9 mouse cellular contexts compared by ENCODE assay signal in the genomic region with DNA sequence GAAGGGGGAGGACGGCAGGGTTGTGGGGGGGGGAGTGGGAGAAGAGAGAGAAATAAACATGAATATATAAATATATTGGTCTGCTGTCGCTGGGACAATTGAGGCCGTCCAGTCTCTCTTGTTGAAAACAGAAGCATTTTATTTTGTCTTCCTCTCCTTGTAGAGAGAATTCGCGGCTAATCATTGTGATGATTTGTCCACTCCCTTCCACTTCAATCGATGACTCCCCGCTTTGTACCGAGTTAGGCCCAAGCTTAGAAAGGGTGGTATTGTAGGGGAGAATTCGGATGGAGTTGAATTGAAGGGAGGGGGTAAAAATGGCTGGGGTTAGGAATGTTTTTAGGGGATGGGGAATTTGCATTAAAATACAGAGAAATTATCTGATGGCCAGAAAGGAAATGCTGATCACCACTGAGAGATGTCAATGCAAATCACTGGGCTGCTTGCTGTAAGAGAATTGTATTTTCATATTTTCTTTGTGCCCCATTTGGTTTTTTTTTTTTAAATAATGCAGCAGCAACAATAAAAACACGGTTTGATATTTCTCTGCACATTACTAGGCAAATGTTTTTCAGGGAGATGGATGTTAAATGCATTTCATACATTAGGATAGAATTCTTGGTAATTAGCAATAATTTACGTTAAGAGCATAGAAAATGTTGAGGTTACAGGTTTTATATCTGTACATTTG. TPM values are rescaled to one million over a fixed set of nuclear protein-coding genes. Genes with fewer than 3 reads are reported as not detected.
DNase-seq lines count a peak whose midpoint lies in the region; ATAC-seq lines count a peak whose summit lies in the region.
"Had no signal": no experiment of that assay in that cellular context is flagged by ENCODE, and none has a peak within 500 bp of the region (broad histone marks: within the 10 kb centered on the region; RNA-seq: fewer than 3 reads in every experiment).

No protein-coding gene starts in this region.

- DNase-seq in kidney, postnatal 14 days: no peak
- no peak for DNase-seq in embryonic facial prominence, embryonic 10.5 days (ENCODE audit: low spot score)
- DNase-seq in hindbrain, embryonic 14.5 days (ENCODE audit: low spot score): no peak
- DNase-seq in adrenal gland, postnatal 14 days: no peak
- DNase-seq in c-Kit-positive CD71-positive TER-119-positive erythroid progenitor cells, embryonic 14.5 days (ENCODE audit: low spot score): no peak
- no peak for DNase-seq in frontal cortex, postnatal 36 days (ENCODE audit: low spot score in 2 of 2)
- DNase-seq: kidney, adult 9 months had no signal

- H3K4me2 ChIP-seq in kidney, embryonic 15.5 days: peak overlapping the region; percentile 89
- H3K4me2 ChIP-seq in hindbrain, embryonic 14.5 days (replicated peaks): peak overlapping the region; percentile 100
- peak overlapping the region; percentile 93 for H3K4me2 ChIP-seq in midbrain, embryonic 13.5 days (replicated peaks)

- no peak for ATAC-seq in kidney, embryonic 15.5 days (replicated peaks; ENCODE audit: low FRiP score)
- no peak for ATAC-seq in hindbrain, embryonic 14.5 days (ENCODE audit: low FRiP score)
- no peak for ATAC-seq in midbrain, embryonic 13.5 days

- H3K27me3 ChIP-seq in kidney, embryonic 15.5 days: peaks cover 81% of the 10 kb centered on the region
- H3K27me3 ChIP-seq in embryonic facial prominence, embryonic 10.5 days (replicated peaks; ENCODE audit: low read depth, poor library complexity, severe bottlenecking): peaks cover 18% of the 10 kb centered on the region
- H3K27me3 ChIP-seq in hindbrain, embryonic 14.5 days (ENCODE audit: control insufficient read depth, insufficient read depth, low read length): no peaks in the 10 kb centered on the region
- no peaks in the 10 kb centered on the region for H3K27me3 ChIP-seq in midbrain, embryonic 13.5 days

- WGBS in kidney, embryonic 15.5 days: 32% methylated on average over 11 of the region's 11 CpGs
- WGBS in embryonic facial prominence, embryonic 10.5 days: 18% methylated on average over 11 of the region's 11 CpGs
- WGBS in hindbrain, embryonic 14.5 days: 10% methylated on average over 11 of the region's 11 CpGs
- 13% methylated on average over 11 of the region's 11 CpGs for WGBS in midbrain, embryonic 13.5 days

- peak overlapping the region; percentile 45; the same call in 1 of the 2 replicates for H3K9ac ChIP-seq in kidney, embryonic 15.5 days
- peak overlapping the region; percentile 98 for H3K9ac ChIP-seq in hindbrain, embryonic 14.5 days
- H3K9ac ChIP-seq in midbrain, embryonic 13.5 days (replicated peaks): peak overlapping the region; percentile 95

- H3K9me3 ChIP-seq in kidney, embryonic 15.5 days (replicated peaks): no peaks in the 10 kb centered on the region
- H3K9me3 ChIP-seq in embryonic facial prominence, embryonic 10.5 days: no peaks in the 10 kb centered on the region
- H3K9me3 ChIP-seq in hindbrain, embryonic 14.5 days (ENCODE audit: control insufficient read depth, low read length): no peaks in the 10 kb centered on the region
- no peaks in the 10 kb centered on the region for H3K9me3 ChIP-seq in midbrain, embryonic 13.5 days

- no peaks in the 10 kb centered on the region for H3K36me3 ChIP-seq in kidney, embryonic 15.5 days
- peaks cover 26% of the 10 kb centered on the region for H3K36me3 ChIP-seq in embryonic facial prominence, embryonic 10.5 days (replicated peaks)
- peaks cover 25% of the 10 kb centered on the region for H3K36me3 ChIP-seq in hindbrain, embryonic 14.5 days (replicated peaks; ENCODE audit: control insufficient read depth, insufficient read depth)
- H3K36me3 ChIP-seq in midbrain, embryonic 13.5 days: peaks cover 23% of the 10 kb centered on the region

- peak overlapping the region; percentile 52 for H3K4me3 ChIP-seq in kidney, embryonic 15.5 days (replicated peaks)
- peak overlapping the region; percentile 88 for H3K4me3 ChIP-seq in embryonic facial prominence, embryonic 10.5 days
- H3K4me3 ChIP-seq in hindbrain, embryonic 14.5 days (replicated peaks; ENCODE audit: low read length): peak overlapping the region; percentile 87
- peak overlapping the region; percentile 79 for H3K4me3 ChIP-seq in midbrain, embryonic 13.5 days (replicated peaks)

- peaks cover 50% of the 10 kb centered on the region for H3K4me1 ChIP-seq in kidney, embryonic 15.5 days
- peaks cover 53% of the 10 kb centered on the region for H3K4me1 ChIP-seq in embryonic facial prominence, embryonic 10.5 days
- peaks cover 39% of the 10 kb centered on the region for H3K4me1 ChIP-seq in hindbrain, embryonic 14.5 days (replicated peaks; ENCODE audit: control insufficient read depth, insufficient read depth, low read length)
- H3K4me1 ChIP-seq in midbrain, embryonic 13.5 days (replicated peaks): peaks cover 57% of the 10 kb centered on the region

- H3K27ac ChIP-seq in kidney, embryonic 15.5 days: no peak overlapping the region
- peak overlapping the region; percentile 95 for H3K27ac ChIP-seq in embryonic facial prominence, embryonic 10.5 days (replicated peaks)
- peak overlapping the region; percentile 99 for H3K27ac ChIP-seq in hindbrain, embryonic 14.5 days
- peak overlapping the region; percentile 97 for H3K27ac ChIP-seq in midbrain, embryonic 13.5 days

RNA-seq across cellular contexts. Expression of a gene that starts 4.7 kb away (rescaled TPM):
- polyA plus RNA-seq in kidney, embryonic 15.5 days (2015; fragmentation: Nextera tagmentation; extraction: Ambion mirVana): 2.9 and 3.6 TPM in 2 replicates
- 47.0 and 62.4 TPM in 2 replicates for polyA plus RNA-seq in embryonic facial prominence, embryonic 10.5 days (2016; fragmentation: Nextera tagmentation; extraction: Ambion mirVana)
- 106 and 117 TPM in 2 replicates for polyA plus RNA-seq in hindbrain, embryonic 14.5 days (2014; fragmentation: Nextera tagmentation; extraction: Ambion mirVana)
- polyA plus RNA-seq in midbrain, embryonic 13.5 days (2015; fragmentation: Nextera tagmentation; extraction: Ambion mirVana): 97.6 and 102 TPM in 2 replicates
- 5.1 and 9.7 TPM in 2 replicates for total RNA-seq in adrenal gland, postnatal 14 days (2021)

RNA-seq across cellular contexts. Expression of a gene that starts 7.7 kb away (rescaled TPM):
- not detected in 2 replicates for polyA plus RNA-seq in kidney, embryonic 15.5 days (2015; fragmentation: Nextera tagmentation; extraction: Ambion mirVana)
- not detected in 2 replicates for polyA plus RNA-seq in embryonic facial prominence, embryonic 10.5 days (2016; fragmentation: Nextera tagmentation; extraction: Ambion mirVana)
- polyA plus RNA-seq in hindbrain, embryonic 14.5 days (2014; fragmentation: Nextera tagmentation; extraction: Ambion mirVana): not detected in 2 replicates
- not detected in 2 replicates for polyA plus RNA-seq in midbrain, embryonic 13.5 days (2015; fragmentation: Nextera tagmentation; extraction: Ambion mirVana)
- total RNA-seq in adrenal gland, postnatal 14 days (2021): not detected in 2 replicates

Comparison
In these comparisons a context has a peak if more than half of its experiments do, and no peak if none do; other contexts are left out.
1. H3K9ac ChIP-seq: peak in every context shown above with its lines; median percentile 98 in hindbrain, embryonic 14.5 days; 95 in midbrain, embryonic 13.5 days; 45 in kidney, embryonic 15.5 days.
2. RNA of a gene that starts 4.7 kb away (polyA plus RNA-seq): 106 to 117 TPM in hindbrain, embryonic 14.5 days, 97.6 to 102 TPM in midbrain, embryonic 13.5 days and 47.0 to 62.4 TPM in embryonic facial prominence, embryonic 10.5 days; 2.9 to 3.6 TPM in kidney, embryonic 15.5 days; every median in the first group is over 10 times any median in the second.
3. Peak in every context shown above with its lines, with median percentiles within 50 percentile points of each other: H3K4me2 ChIP-seq and H3K4me3 ChIP-seq.